Mouse (Mus musculus) intestine, embryonic 16.5 days (tissue): ENCODE measurements around the gene Mthfd1l. TPM values are rescaled to one million over a fixed set of nuclear protein-coding genes. Genes with fewer than 3 reads are reported as not detected.

Experiments
- ATAC-seq: fragments of 200-750 bp; cut with Nextera tagmentation; 2 replicates; pipeline ENCODE4 v1.8.0; 2017; ENCODE audit warnings: moderate TSS enrichment, moderate library complexity
- H3K27ac ChIP-seq: fragments of 300-500 bp; sonication (generic); 2 replicates; pipeline ENCODE4 v1.5.1; 2014; ENCODE audit warnings: mild to moderate bottlenecking, low read length
- H3K27me3 ChIP-seq: fragments of 300-500 bp; sonication (generic); replicated peaks from 2 replicates; pipeline ENCODE4 v1.6.1; 2014; ENCODE audit warnings: low read length, control low read depth, mixed read lengths; ENCODE audit not compliant: control insufficient read depth, insufficient read depth
- H3K36me3 ChIP-seq: fragments of 300-500 bp; sonication (generic); 2 replicates; pipeline ENCODE4 v1.6.1; 2014; ENCODE audit warnings: low read length, control low read depth; ENCODE audit not compliant: control insufficient read depth, insufficient read depth
- H3K4me1 ChIP-seq: fragments of 300-500 bp; sonication (generic); 2 replicates; pipeline ENCODE4 v1.6.1; 2014; ENCODE audit warnings: low read length, control low read depth, mixed read lengths; ENCODE audit not compliant: control insufficient read depth, insufficient read depth
- H3K4me2 ChIP-seq: fragments of 300-500 bp; sonication (generic); 2 replicates; pipeline ENCODE4 v1.6.1; 2014; ENCODE audit warnings: low read depth, low read length, control low read depth
- H3K4me3 ChIP-seq: fragments of 300-500 bp; sonication (generic); 2 replicates; pipeline ENCODE4 v1.5.1; 2014; ENCODE audit warnings: mild to moderate bottlenecking, low read length
- H3K9ac ChIP-seq: fragments of 300-500 bp; sonication (generic); 2 replicates; pipeline ENCODE4 v1.6.1; 2014; ENCODE audit warnings: low read depth, low read length
- H3K9me3 ChIP-seq: fragments of 300-500 bp; sonication (generic); 2 replicates; pipeline ENCODE4 v1.6.1; 2016; ENCODE audit warnings: low read length, control low read depth; ENCODE audit not compliant: control insufficient read depth
- WGBS: fragments of 180-500 bp; shearing (Covaris S2); extraction: QIAGEN DNeasy Blood & Tissue Kit; methylation state at CpG from one replicate; pipeline ENCODE4 v1.1.7; 2014; 5-methylcytosine and 5-hydroxymethylcytosine counted together
- polyA plus RNA-seq: library from polyadenylated mRNA; unstranded; fragments of >200 nt; fragmentation: Nextera tagmentation; extraction: Ambion mirVana; gene quantifications from 2 replicates; pipeline ENCODE4 v1.2.1, GENCODE M21; 2015

Mthfd1l gene
- polyA plus RNA-seq, 1 experiment from 2014 or later = 18.4 TPM

- Histone ChIP-seq H3K27me3 (no peaks in the 10 kb centered on the region), H3K9me3 (no peaks in the 10 kb centered on the region), H3K36me3 (0 out of 2 replicates have a peak, but pooled peaks cover 4% of the 10 kb centered on the region), H3K4me2 (no peak overlapping the region; the same call in 1 of the 2 replicates), H3K4me3 (no peak overlapping the region), H3K27ac (no peak overlapping the region), H3K9ac (0 out of 2 replicates have a peak overlapping the region, but pooled peaks have one; percentile 8), H3K4me1 (peaks cover 36% of the 10 kb centered on the region)
- WGBS = 66% methylated on average over 3 of the region's 3 CpGs
- no peak for ATAC-seq
Measured at GRCm38 (mm10) chr10:3974380-3974779, 1.5 kb downstream of the Mthfd1l start.

DNA sequence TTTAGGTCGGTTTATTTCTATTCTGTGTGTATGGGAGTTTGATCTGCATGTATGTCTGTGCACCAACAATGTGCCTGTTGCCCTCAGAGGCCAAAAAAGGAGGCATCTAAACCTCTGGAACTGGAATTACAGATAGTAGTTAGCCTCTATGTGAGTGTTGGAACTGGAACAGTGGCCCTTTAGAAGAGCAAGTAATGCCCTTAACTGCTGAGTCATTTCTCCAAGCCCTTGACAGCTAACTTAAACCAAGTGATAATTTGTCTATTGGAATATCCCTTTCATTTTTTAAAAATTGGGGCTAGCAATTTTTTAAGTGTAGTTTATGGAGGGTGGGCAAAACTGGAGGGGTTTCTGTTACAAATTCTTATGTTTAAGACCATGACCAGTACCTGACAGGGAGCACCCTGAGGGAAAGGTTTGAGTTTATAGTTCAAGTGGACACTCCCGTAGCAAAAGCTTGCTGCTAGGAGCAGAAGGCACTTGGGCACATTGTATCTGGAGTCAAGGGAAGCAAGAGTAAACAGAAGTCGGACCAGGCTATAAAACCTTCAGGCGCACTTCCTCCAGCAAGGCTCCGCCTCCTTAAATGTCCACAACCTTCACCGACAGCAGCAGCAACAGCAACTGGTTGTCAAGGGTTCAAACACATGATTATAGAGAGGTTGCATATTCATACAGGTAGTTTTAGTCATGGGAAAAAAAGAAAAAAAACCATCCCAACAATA, 3.1 kb downstream of the Mthfd1l start:
- peak; percentile 14; the same call in 1 of the 2 replicates for ATAC-seq
- peak overlapping the region; percentile 53 for H3K27ac ChIP-seq
- H3K9me3 ChIP-seq = no peaks in the 10 kb centered on the region

DNA sequence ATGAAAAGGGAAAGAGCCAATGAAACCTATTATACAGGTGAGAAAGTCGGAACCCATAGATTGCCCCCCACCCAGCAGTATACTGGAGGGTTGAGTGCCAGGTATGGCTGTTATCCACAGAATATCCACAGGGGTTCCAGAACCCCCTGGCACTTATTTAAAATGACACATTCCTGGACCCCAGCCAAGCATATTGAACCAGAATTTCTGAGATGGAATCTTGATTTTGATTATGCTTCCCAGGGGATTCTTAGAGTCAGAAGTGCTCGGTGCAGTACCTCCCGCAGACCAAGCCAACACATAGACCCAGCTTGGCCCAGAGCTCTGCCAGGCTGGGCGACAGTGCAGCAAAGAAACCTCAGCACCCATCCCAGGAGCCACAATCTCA, 3.7 kb downstream of the Mthfd1l start:
- Histone ChIP-seq H3K4me3 (no peak overlapping the region), H3K9ac (no peak overlapping the region), H3K9me3 (no peaks in the 10 kb centered on the region), H3K4me2 (no peak overlapping the region), H3K4me1 (peaks cover 36% of the 10 kb centered on the region), H3K27me3 (no peaks in the 10 kb centered on the region), H3K36me3 (peaks cover 8% of the 10 kb centered on the region; the same call in 1 of the 2 replicates), H3K27ac (no peak overlapping the region)
- no peak for ATAC-seq
- WGBS = 73% methylated on average over 4 of the region's 4 CpGs

More for the DNA sequence above, 3.1 kb downstream of the Mthfd1l start:
- H3K4me3 ChIP-seq = no peak overlapping the region
- H3K4me2 ChIP-seq = no peak overlapping the region; the same call in 1 of the 2 replicates
- H3K36me3 ChIP-seq = peaks cover 8% of the 10 kb centered on the region; the same call in 1 of the 2 replicates
- WGBS = 35% methylated on average over 6 of the region's 6 CpGs
- peaks cover 36% of the 10 kb centered on the region for H3K4me1 ChIP-seq
- no peak overlapping the region for H3K9ac ChIP-seq
- H3K27me3 ChIP-seq = no peaks in the 10 kb centered on the region

GRCm38 (mm10) chr10:3978326-3978725, 5.4 kb downstream of the Mthfd1l start:
- H3K27ac ChIP-seq = peak overlapping the region; percentile 62
- 42% methylated on average over 3 of the region's 3 CpGs for WGBS
- no peaks in the 10 kb centered on the region for H3K9me3 ChIP-seq

DNA sequence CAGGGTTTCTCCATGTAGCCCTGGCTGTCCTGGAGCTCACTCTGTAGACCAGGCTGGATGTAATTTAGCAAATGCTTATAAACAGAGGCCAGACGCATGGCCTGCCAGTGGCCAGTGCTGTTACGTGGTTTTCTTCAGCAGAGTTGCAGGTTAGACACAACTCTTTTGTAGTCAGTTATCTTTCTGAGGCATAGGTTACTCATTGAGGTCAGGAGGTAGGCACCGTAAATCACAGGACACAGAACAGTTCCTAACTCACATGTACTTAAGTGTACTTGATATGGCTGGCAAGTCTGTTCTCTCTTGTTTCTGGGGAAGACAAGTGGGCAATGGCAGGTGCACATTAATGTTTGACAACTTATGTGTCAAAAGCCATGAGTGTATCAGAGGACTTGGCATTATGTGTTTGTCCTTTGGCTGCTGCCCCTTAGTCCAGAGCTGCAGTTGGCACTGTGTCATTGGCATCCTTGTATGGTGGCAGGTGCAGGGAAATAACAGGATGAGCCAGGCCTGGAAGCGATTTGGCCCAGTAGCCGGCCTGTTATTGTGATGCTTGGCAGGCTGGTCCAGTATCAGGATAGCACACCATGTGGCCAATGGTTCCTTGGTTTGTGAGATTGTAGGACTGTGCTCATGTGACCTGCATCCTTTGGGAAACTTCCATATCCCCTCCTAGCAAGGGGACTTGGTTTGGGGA, 6.0 kb downstream of the Mthfd1l start:
- WGBS = 76% methylated on average over 5 of the region's 5 CpGs

More at GRCm38 (mm10) chr10:3978326-3978725, 5.4 kb downstream of the Mthfd1l start:
- H3K36me3 ChIP-seq = peaks cover 8% of the 10 kb centered on the region
- ATAC-seq = peak; percentile 80
- H3K4me3 ChIP-seq = no peak overlapping the region
- H3K27me3 ChIP-seq = no peaks in the 10 kb centered on the region
- no peak overlapping the region for H3K4me2 ChIP-seq
- H3K9ac ChIP-seq = no peak overlapping the region
- H3K4me1 ChIP-seq = peaks cover 32% of the 10 kb centered on the region

GRCm38 (mm10) chr10:3980231-3980630, 7.3 kb downstream of the Mthfd1l start:
- no peak overlapping the region for H3K4me3 ChIP-seq
- H3K9ac ChIP-seq = no peak overlapping the region
- 84% methylated on average over 4 of the region's 4 CpGs for WGBS
- peaks cover 26% of the 10 kb centered on the region for H3K4me1 ChIP-seq
- H3K9me3 ChIP-seq = no peaks in the 10 kb centered on the region
- no peaks in the 10 kb centered on the region for H3K27me3 ChIP-seq
- no peak for ATAC-seq
- H3K36me3 ChIP-seq = peaks cover 9% of the 10 kb centered on the region
- H3K27ac ChIP-seq = no peak overlapping the region
- H3K4me2 ChIP-seq = no peak overlapping the region

More for the DNA sequence above, 6.0 kb downstream of the Mthfd1l start:
- peaks cover 8% of the 10 kb centered on the region for H3K36me3 ChIP-seq
- H3K9ac ChIP-seq = no peak overlapping the region; the same call in 1 of the 2 replicates
- H3K4me1 ChIP-seq = peaks cover 32% of the 10 kb centered on the region
- H3K4me2 ChIP-seq = no peak overlapping the region
- no peaks in the 10 kb centered on the region for H3K27me3 ChIP-seq
- H3K9me3 ChIP-seq = no peaks in the 10 kb centered on the region
- peak overlapping the region; percentile 62 for H3K27ac ChIP-seq
- H3K4me3 ChIP-seq = no peak overlapping the region
- peak; percentile 27 for ATAC-seq

DNA sequence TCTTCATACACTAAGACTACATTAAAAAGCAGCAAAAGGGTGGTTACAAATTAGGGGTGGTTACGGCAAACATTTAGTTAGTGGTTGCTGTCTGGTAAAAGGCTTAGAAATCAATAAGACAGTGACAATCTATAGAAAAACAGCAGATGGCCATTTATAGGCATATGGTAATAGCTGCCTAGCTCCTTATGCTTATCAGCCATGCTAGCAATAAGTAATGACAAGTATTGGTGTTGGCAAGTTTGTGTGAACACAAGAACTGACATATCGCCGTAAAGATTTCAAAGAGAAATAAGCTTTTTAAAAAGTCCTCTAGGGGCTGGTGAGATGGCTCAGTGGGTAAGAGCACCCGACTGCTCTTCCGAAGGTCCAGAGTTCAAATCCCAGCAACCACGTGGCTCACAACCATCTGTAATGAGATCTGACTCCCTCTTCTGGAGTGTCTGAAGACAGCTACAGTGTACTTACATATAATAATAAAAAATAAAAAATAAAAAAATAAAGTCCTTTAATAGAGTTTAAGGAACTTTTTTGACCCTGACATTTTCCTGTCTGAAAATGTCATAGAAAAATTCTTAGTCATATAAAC, 17.5 kb downstream of the Mthfd1l start:
- Histone ChIP-seq H3K9me3 (no peaks in the 10 kb centered on the region), H3K4me1 (no peaks in the 10 kb centered on the region), H3K9ac (no peak overlapping the region), H3K36me3 (peaks cover 11% of the 10 kb centered on the region), H3K27ac (no peak overlapping the region), H3K4me3 (no peak overlapping the region), H3K27me3 (no peaks in the 10 kb centered on the region), H3K4me2 (no peak overlapping the region)
- ATAC-seq = no peak
- WGBS = 94% methylated on average over 6 of the region's 6 CpGs

- Histone ChIP-seq H3K4me3 (no peak overlapping the region), H3K27ac (no peak overlapping the region), H3K27me3 (no peaks in the 10 kb centered on the region), H3K9me3 (no peaks in the 10 kb centered on the region), H3K9ac (no peak overlapping the region), H3K4me1 (no peaks in the 10 kb centered on the region), H3K4me2 (no peak overlapping the region), H3K36me3 (peaks cover 11% of the 10 kb centered on the region)
- peak; percentile 71 for ATAC-seq
- 90% methylated on average over 8 of the region's 8 CpGs for WGBS
Measured at GRCm38 (mm10) chr10:3993365-3994102, 20.6 kb downstream of the Mthfd1l start.

DNA sequence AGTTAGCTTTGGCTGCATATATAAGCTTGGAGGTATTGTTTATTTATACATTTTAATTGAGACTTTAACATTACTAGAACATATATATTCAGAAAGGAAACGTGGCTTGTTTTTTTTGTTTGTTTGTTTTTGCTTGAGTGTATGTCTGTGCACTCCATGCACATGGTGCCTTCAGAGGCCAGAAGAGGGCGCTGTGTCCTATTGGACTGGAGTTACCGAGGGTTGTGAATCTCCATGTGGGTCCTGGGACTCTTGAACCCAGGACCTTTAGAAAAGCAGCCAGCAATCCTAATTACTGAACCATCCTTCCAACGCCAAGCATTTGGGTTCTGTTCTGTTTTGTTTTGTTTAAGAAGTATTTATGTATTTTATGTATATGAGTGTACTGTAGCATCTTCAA, 22.4 kb downstream of the Mthfd1l start:
- Histone ChIP-seq H3K27ac (no peak overlapping the region), H3K27me3 (no peaks in the 10 kb centered on the region), H3K4me2 (no peak overlapping the region), H3K36me3 (peaks cover 3% of the 10 kb centered on the region; the same call in 1 of the 2 replicates), H3K9me3 (no peaks in the 10 kb centered on the region), H3K9ac (no peak overlapping the region), H3K4me3 (no peak overlapping the region), H3K4me1 (no peaks in the 10 kb centered on the region)
- ATAC-seq = no peak
- 88% methylated on average over 4 of the region's 4 CpGs for WGBS
